Mouse (Mus musculus): ENCODE measurements at regions not wholly inside any gene's neighbourhood (a gene's known extent, or its start where the extent isn't known, plus 50 kb on each side); places are given as distances from the start of the nearest gene placed in this dataset.
A peak's percentile ranks its signal among the peaks of the same experiment; 100 is the strongest.

DNA sequence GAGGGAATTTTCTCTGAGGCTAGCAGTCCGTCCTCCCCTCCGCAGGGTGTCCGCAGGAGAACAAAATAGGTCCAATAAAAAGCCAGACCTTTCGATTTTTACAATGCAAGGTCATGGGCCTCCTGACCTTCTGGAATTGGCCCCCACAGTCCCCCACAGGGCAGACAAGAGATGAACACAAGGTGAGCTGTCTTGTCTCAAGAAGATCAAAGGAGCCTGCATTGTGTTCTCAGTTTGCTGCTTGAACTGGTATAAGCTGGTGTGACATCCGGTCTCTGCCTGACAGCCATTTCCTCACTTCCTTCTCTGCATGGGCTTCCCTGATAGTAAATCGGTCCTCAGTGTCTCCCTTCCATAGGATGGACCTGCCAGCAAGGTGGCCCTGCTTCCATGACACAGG lies 425.5 kb downstream of the Cd83 start:
- no peak for DNase-seq

DNA sequence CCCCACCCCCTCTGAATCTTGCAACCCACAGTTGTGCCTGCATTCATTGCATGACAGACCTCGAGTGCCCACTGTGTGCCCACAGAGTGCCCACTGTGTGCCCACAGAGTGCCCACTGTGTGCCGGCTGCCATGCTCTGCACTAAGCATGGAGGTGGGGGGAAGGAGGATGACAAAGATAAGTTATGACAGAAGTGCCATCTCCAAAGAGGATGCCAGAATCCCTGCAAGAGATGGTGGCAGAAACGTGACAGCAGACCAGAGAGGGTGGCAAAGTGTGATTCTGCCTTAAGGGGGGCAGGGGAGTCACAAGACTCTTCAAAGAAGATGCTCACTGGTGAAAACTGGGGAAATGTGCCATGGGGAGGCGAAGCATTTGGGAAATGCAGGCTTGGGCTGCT lies 427.8 kb downstream of the Cd83 start:
- no peak for DNase-seq

DNA sequence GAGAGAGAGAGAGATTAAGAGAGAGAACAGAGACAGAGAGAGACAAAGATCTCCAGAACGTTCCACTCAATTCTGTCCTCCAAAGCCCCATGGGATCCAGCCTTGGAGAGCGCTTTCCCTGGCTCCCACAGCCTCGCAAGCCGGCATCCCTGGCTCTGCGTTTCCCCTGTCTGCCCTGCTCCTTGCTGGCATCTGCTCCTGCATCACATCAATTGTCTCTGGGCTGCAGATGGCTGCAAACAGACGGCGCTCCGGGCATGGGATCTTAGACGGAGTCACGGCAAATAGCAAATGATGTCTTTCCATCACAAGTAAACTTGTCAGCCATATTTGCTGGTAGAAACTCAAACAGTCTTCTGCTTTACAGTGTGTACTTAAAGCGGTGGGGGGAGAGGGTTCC lies 428.4 kb downstream of the Cd83 start:
- DNase-seq: peak; percentile 22

DNA sequence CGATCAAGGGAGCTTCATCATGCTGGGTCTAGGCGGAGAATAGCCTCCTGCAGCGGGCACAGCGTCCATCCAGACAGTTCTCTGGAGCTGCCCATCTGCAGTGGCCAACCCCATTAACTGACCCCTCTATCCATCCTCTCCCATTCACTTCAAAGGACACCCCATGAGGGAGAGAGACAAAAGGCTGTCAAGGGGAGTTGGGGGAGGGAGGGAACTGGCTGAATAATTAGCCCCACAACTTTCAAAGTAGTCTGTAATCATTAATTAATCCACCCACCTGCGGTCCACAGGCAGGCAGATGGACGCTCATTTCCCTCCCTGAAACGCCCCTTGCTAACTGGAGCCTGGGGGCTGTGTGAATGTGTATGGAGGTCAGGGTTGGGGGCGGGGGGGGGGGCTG lies 433.7 kb downstream of the Cd83 start:
- no peak for DNase-seq

DNA sequence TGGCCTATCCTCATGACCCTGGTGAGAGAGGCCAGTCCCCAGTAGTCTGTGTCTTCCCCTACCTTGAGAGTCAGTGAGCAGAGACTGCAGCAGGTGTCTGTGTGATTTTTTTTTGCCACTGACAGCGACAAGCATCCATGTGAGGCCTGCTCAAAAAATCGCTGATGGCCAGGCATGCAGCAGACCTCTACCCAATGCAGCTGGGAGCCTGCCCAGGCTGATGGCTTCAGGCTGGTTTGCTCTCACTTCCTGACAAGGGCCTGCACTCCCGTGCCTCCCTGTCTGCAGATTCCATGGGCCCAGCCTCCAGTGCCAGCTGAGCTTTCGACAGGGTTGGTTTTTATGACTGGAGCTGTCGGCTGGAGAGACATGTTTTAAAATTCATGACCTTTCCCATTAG lies 437.1 kb downstream of the Cd83 start:
- no peak for DNase-seq

DNA sequence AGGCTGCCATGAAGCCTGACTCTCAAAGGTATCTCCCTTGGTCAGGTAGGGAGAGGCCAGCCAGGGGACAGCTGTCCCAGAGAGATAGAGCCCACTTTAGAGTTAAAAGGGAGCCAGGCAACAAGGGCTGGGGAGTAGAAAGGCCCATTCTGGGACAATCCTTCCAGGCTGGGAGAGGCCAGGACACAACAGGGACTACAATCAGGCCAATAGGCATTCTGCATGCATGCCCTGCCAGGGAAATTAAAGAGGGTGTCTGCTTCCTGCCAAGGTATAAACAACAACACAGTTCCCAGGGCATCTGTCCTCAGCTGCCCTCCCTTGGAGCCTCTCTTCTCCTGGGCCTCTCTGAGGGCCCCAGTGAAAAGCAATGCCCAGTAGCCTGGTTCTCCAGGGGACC lies 437.8 kb downstream of the Cd83 start:
- no peak for DNase-seq

DNA sequence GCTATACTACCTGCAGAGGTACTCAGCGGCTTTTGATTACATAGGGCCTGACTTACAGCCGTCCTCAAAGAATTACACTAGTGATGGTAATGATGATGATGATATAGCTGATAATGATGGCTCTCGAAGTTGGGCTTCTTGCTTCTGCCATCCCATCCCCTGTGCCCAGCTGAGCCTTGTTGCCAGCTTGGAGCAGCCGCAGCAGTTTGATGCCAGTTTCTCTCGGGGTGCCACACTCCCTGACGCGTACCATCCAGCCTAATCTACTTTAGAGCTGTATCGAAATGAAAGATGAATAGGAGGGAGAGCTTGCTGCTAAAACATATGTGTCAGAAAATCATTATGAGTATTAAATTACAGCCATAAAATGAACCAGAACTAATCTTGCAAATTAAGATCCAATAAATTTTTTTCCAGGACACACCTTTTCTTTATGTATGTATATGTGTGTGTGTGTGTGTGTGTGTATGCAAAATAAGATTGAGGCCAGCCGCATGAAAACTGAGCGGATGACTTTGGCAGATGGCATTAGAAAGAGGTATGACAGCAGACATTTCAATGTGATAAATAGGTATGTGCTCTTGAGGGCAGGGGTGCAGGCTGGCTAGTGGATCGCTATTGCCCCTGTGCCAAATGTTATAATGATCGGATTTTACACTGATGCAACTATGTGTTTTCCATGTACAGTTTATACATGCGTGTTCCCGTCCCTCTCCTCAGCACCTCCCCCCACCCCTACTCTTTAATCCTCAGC lies 443.3 kb downstream of the Cd83 start:
- no peak for DNase-seq

DNA sequence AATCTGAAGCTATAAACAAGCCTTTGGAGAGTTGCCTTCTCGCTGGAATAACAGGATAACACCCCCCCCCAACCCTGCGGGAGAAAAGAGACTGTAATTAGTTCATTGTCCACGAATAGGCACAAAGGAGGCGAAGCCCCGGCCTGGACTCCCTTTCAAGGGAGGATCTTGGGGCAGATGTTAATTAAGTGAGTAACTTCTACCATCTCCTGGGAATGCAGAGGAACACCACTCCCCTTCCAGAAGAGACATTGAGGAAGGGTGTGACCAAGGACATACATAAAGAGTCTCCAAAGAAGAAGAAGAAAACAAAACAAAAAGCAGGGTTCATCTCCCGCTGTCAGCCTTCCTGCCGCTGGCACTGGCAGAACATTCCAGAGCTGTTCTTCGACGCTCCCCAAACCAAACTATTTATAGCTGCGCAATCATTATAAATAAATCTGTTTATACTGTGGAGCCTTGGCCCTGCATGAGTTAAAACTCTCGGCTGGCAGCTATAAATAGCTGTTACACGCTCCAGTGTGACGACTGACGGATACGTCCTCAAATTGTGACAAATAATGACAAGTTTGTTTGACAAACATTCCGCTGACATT lies 444.1 kb downstream of the Cd83 start:
- DNase-seq: peak; percentile 20

DNA sequence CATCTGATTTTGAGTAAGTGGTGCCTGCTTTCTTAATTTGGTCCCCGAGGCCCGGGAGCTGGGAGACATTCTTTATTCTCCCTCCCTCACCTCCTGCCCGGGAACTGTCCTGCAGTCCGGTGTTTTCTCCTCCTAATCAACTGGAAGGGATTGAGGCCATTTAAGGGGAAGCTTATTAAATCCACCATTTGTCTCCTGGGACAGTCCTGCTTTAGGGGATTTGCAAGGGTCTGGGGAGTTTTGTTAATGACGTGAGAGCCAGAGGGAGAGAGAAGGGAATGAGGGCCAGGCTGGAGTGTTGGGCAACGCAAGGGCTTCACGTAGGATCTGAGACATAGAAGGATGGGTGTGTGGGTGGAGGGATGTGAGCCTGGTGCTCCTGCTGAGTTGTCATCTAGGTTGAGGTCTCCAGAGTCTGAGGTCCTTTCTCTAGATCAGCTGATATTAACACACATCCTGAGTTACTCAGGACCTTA lies 444.6 kb downstream of the Cd83 start:
- DNase-seq: no peak

DNA sequence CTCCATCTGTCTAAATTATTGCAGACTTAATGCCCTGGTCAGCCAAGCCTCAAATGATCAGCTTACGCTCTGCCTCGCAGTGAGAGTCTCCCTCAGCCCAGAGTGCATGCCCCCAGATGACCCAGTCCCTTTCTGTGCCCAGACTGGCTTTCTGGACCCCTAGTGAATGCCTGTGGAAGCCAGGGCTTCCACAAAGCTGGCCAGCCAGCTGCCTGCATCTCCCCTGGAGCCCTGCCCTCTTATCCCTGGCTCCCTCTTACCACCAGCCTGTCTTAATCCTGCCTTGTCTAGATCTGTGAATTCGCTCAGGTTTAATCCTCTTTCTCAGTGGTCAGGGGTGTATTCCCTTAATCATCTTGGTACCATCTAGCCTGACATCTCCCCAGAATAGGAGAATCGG lies 446.8 kb downstream of the Cd83 start:
- DNase-seq: no peak

DNA sequence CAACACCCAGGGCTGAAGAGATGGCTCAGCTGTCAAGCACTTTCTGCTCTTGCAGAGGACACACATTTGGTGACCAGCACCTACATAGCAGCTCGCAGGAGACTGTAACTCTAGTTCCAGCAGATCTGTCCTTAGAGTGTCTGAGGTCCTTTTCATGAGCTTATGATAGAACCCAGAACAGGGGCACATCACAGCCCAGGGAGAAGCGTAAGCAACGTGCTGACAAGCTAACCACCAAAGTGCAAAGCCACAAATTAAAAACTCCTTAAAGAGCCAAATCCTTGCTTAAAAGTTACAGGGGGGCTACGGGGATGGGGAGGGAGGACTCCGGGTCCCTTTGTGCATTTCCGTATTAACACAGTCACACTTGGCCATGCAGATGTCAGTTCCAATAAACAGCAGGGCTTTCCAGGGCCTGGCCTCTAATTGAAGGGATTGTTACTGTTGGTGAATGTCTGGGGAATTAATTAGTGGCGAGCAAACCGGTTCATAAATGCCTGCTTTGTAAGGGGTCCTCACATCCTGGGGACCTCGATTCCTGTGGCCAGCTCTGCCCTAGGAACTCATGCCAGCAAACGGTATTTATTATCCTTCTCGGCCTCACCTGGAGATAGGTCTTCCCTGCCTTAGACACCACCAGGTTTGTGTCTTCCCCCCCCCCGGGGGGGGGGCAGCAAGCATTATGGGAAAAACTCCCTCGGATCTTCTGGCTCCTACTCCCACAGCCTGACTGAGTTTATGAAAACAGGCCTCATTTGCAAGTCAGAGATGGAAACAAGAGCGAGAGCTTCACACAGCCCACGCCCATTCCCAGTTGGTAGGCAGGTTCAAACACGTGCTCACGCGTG lies 447.5 kb downstream of the Cd83 start:
- DNase-seq: peak; percentile 29

DNA sequence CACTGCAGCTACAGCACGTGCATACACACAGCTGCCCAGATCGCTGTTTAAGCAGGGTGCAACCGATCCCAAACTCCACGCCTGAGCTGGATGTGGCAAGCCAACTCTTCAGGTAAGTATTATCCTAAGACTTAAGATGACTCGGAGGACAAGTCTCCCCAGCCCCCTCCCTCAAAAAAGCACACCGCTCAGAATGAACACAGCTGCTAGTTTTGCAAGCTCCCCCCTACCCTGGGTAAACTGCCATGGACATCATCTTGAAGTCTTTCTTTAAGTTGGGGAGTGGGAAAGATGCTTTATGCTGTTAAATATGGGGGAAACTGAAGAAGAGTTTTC lies 448.1 kb downstream of the Cd83 start:
- DNase-seq: no peak

DNA sequence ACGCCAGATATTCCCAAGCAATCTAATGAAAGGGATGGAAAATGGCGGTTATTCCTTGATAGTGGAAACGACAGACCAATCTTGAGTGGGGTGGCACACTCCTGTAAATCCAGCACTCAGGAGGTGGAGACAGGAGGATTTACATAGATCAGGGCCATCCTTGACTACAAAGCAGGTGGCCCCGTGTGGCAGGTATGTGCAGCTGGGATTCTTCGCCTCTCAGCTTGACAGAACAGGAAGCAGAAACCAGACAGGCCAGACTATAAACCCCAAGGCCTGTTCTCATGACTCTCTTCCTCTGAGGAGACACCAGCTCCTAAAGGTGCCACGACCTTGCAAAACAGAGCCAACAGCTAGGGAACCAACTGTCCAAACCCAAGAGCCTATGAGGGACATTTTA lies 449.7 kb downstream of the Cd83 start:
- no peak for DNase-seq

DNA sequence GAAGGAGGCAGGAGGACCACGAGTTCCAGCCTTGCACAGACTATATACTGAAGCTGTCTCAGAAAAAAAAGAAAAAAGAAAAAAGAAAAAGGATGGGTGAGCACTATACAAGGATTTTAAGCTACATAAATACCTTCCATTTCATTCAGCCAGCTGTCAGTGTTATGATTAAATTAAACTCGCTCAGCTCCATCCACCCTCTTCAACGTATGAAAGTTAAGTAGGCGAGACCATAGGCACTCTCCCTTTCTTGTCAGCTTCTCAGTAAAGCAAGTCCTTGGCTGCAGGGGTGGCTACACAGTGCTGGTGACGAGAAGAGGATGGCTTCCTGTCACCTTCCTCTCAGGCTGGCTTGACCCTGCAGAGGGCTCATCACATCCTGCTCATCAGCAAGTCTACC lies 450.7 kb downstream of the Cd83 start:
- DNase-seq: no peak

DNA sequence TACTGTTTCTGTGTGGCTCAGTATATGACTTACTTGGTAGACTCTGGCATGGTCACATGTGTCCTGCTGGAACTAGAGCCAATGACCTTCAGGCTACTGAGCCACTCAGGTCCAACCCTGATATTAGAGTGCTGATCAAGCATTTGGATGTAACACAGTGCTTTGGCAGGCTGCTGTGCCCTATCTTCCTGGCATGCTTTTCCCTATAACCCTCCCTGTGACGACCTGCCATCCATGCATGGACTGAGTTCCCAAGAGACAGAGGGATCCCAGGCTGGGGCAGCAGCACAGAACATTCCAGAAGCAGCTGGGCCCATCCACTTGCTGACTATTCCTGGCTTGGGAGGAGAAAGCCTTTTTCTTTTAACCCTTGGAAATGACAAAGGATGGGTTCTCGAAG lies 451.4 kb downstream of the Cd83 start:
- no peak for DNase-seq

DNA sequence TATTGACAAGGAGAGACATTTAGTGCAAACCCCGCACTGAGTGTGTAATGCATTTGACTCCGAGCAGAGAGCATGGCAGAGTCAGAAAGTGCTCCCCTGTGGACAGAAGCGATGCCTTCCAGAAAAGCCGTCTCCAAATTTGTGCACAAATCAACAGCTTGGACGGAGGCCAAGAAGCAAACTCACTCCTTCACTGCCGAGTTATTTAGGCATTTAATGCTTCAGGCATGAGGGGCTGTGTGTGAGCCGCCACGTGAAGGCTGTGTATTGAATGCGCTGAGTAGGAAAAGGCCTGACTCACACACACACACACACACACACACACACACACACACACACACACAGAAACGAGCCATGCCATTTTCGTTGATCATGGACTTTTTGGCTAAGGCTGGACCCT lies 453.7 kb downstream of the Cd83 start:
- DNase-seq: peak; percentile 72

DNA sequence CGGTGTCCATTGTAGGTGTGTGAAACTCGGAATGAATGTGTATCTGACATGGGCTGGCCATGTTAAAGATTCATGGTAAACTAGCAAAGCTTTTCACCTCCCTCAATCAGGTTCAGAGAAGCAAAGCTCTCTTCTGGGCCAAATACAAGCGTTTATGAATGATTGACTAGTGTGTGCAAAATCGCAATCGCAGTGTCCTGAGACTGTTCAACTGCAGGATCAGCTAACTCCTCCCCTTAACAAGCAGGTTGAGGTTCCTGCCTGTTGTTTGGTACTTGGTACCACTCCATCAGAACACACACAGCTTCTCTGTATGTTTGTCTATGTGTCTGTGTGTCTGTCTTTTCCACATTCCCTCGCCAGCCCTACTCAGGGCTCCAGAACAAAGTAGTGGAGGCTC lies 458.6 kb downstream of the Cd83 start:
- no peak for DNase-seq

DNA sequence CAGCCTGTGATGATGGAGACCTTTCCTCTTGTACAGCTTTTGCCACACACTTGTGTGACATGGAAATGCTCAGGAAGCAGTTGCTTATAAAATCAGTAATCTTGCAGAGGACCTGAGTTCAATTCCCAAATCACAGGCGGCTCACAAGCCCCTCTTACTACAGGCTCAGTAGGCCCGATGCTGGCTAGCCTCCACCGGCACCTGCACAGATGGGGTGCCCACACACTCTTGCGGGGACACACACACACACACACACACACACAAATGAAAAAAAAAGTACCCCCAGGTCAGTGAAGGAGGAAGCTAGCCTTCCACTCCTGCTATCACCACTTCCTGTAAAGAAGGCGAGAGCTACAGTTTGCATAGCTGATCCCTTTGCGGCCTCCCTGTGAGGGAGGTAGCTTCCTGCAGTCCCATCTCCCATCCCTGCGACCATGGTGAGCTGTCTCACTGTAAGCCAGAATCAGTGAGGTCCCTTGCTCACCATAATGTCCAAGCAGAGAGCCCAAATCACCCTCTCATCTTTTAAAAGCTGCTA lies 462.2 kb downstream of the Cd83 start:
- DNase-seq: no peak

DNA sequence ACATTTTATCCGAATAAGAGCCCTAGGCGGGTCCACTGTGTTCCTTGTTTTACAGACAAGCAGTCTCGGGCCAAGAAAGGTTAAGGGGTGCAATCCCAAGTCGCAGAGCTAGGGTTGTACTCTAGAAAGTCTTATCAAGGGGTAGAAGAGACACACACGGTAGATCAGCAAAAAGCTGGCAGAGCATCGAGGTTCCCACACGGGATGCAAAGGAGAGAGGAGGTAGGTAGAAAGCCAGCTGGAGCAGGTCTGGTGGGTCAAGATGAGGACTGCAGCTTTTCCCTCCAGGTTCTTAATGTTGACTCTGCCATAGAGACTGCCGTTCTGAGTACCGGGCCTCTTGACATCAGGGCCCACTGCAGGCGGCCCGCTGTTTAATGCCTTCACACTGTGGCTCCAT lies 463.3 kb downstream of the Cd83 start:
- DNase-seq: no peak

DNA sequence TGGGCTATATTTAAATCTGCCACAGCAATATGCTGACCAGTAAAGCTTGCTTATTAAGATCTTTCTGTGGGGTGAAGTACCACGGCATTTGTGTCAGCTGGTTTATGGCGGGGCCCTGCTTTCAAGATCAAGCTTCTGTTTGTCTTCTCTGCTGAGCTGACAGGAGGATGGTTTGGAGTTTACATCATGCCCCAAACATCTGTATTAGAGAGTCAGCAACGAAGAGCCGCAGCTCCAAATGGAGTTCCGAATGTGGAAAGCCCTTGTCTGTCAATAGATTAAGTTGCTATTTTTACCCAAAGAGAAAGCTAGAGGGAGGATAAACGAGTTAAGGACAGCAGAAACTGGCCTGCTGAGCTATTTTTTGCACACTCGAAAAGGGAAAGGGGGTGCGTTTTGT lies 463.8 kb downstream of the Cd83 start:
- DNase-seq: no peak

DNA sequence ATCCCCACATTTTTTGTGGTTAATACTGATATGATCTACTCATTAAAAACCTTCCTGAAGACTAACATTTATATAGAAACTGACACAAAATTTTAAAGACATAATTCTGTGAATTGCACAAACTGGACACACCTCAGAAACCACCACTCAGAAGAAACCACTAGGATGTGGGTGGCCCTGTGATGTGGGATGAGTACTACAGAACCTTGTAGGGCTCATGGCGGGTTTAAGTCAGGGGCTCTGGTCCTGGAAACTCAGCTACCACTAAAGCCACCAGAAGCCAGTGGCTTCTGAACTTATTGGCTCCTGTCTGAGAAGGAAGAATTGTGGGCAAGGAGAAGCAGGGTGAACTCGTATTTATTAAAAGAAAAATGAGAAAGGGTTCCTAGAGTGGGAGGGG lies 464.5 kb downstream of the Cd83 start:
- no peak for DNase-seq

DNA sequence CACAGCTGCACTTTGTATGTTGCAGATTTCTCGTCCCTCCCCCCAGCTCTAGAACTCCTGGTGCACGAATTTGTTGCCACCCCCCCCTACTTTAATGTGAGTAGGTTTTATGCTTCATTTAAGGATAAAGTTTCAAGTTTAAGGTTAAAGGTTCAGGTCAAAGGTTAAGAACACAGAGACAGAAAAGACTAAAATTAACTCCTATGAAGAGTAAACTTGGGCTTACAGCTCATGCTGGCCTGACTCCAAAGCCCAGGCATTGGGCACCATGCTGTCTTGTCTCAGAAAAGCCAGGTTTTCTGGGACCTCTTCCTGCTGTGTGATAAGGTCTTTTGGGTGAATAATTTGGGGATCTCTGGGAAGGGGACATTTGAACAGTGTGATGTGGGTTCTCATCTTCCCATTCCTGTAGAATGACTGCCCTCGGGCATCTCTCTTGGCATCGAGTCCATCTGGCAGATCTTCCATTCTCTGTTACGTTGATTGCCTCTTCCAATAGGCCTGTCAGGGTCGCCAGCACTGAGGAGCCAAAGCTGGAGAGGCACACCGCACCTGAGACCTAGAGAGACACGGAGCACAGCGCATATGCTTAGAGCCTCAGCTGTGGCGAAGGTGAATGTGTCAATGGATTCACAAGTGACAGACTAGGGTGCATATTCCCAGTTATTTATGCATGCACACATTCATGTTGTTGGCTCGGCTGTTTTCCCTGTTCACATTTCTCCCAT lies 466.1 kb downstream of the Cd83 start:
- DNase-seq: no peak

DNA sequence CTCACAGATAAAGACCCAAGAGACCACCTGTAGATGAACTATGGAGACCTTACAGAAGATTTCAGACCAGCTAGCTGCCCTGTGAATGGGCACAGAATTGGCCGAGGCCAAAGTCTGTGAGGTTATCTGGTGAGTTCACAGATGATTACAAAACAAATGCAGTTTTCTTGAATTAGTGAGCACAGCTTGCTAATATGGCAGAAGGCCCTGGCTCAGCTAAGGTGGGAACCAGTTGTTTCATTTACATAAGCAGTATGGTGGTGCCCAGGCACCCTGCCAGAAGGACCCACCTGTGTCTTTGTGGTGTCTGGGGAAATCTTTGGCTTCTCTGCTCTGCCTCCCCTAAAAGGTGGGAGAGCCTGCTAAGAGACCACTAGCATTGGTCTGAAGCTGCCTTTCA lies 466.9 kb downstream of the Cd83 start:
- DNase-seq: no peak

Data from right cerebral cortex, postnatal 4 days (tissue).